Mouse (Mus musculus) megakaryocyte, embryonic 14.5 days (primary cell): Measurements from ENCODE around the gene Zfp580. TPM values are rescaled to one million over a fixed set of nuclear protein-coding genes. Genes with fewer than 3 reads are reported as not detected.
A peak's percentile ranks its signal among the peaks of the same experiment; 100 is the strongest.

Experiments
- H3K27me3 ChIP-seq: replicated peaks from 2 replicates; pipeline ENCODE3; 2012; ENCODE audit warnings: inconsistent platforms
- H3K36me3 ChIP-seq: replicated peaks from 2 replicates; pipeline ENCODE3; 2012; ENCODE audit warnings: low read length, inconsistent platforms, mixed read lengths
- H3K4me1 ChIP-seq: 2 replicates; pipeline ENCODE4 v1.6.1; 2012; ENCODE audit warnings: inconsistent platforms
- H3K4me3 ChIP-seq: replicated peaks from 2 replicates; pipeline ENCODE3; 2012; ENCODE audit warnings: moderate library complexity, mild to moderate bottlenecking, inconsistent platforms
- H3K9me3 ChIP-seq: 2 replicates; pipeline ENCODE4 v1.6.1; 2012; ENCODE audit warnings: inconsistent platforms
- FLI1 ChIP-seq: IDR thresholded peaks from 2 replicates; pipeline ENCODE4 v1.6.1; 2012; ENCODE audit warnings: low read length, inconsistent platforms, mixed read lengths
- GATA1 ChIP-seq: IDR thresholded peaks from 3 replicates; pipeline ENCODE4 v1.6.1; 2012; ENCODE audit warnings: mixed read lengths, low read length, inconsistent platforms, borderline replicate concordance
- polyA plus RNA-seq: library from polyadenylated mRNA; stranded (reverse); fragments of >175 nt; gene quantifications from 2 replicates; pipeline ENCODE4 v1.2.3, GENCODE M21; 2012; ENCODE audit warnings: low replicate concordance; ENCODE audit not compliant: insufficient read depth

Zfp580 gene
- polyA plus RNA-seq, 1 experiment = 58.5 TPM

DNA sequence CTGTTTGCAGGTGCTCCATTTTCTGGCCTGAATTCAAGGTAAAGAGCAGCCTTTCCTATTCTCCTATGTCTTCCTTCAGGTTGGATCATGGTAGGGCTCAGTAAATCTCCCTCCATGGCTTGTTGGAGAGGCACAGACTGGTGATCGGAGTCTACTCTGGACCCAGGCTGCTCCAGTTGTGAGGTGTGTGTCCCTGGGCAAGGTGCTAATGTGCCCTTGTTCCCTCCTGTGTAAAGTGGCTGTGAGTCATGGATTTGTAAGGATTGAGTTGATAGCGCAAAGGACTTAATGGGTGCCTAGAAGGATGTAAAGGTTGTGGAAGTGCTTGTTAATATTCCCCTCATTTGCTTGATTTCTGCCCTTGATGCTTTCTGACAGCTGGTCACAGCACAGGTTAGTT is 30.6 kb downstream of the Zfp580 start:
- peaks cover 71% of the 10 kb centered on the region for H3K36me3 ChIP-seq

DNA sequence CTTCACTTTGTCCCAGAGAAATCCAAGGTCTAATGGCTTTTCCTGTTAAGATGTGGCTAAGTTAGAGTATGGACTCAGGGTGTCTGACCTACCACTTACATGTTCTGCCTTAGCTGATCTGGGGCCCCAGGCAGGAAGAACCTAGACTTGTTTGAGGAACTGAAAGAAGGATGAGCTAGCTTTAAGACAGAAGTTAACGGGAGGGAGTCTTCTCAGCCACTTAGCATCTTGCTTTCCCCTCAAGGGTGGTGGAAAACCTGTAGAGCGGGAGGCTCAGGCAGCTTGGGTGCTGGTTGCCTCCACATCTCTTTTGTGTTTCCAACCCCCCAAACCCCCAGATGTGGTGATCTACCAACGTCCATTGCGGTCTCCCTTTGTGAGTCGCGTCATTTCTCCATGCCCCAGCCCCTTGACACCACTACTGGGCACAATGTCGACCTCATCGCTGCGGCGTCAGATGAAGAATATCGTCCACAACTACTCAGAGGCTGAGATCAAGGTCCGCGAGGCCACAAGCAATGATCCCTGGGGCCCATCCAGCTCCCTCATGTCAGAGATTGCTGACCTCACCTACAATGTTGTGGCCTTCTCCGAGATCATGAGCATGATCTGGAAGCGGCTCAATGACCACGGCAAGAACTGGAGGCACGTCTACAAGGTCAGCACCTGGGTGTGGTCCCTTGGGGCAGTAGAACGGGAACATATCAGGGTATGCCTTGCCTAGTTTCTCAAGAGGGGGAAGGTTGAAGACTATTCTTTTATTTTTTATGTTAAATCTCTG is 32.2 kb downstream of the Zfp580 start:
- Histone ChIP-seq H3K9me3 (no peaks in the 10 kb centered on the region), H3K36me3 (peaks cover 71% of the 10 kb centered on the region), H3K27me3 (no peaks in the 10 kb centered on the region), H3K4me1 (peaks cover 69% of the 10 kb centered on the region), H3K4me3 (peak overlapping the region; percentile 73)
- TF ChIP-seq GATA1 (no peak), FLI1 (no peak)

More for the DNA sequence above, 30.6 kb downstream of the Zfp580 start:
- peak overlapping the region; percentile 98 for H3K4me3 ChIP-seq
- no peaks in the 10 kb centered on the region for H3K9me3 ChIP-seq
- no peak for TF ChIP-seq FLI1
- no peak for TF ChIP-seq GATA1
- peaks cover 64% of the 10 kb centered on the region for H3K4me1 ChIP-seq
- H3K27me3 ChIP-seq = no peaks in the 10 kb centered on the region

DNA sequence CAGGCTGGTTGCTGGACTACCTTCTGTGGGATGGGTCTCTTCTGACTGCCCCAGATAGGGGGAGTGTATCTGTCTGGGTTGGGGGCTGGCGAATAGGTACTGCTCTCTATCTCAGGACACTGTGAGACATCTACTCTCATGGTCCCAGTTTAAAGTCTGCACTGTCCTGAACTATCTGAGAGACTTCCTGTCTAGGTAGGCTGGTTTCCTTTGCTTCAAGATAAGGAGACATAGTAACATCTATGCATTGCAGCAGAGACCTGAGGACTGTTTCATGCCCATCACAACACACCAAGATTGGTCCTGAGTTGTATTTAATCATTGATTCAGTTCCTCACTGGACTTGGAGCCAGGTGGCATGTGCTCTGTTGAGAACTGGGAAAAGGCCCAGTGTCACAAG is 34.2 kb downstream of the Zfp580 start:
- H3K4me1 ChIP-seq = peaks cover 70% of the 10 kb centered on the region
- no peak overlapping the region for H3K4me3 ChIP-seq
- peaks cover 83% of the 10 kb centered on the region for H3K36me3 ChIP-seq
- no peak for TF ChIP-seq FLI1
- TF ChIP-seq GATA1 = no peak
- no peaks in the 10 kb centered on the region for H3K27me3 ChIP-seq
- no peaks in the 10 kb centered on the region for H3K9me3 ChIP-seq

DNA sequence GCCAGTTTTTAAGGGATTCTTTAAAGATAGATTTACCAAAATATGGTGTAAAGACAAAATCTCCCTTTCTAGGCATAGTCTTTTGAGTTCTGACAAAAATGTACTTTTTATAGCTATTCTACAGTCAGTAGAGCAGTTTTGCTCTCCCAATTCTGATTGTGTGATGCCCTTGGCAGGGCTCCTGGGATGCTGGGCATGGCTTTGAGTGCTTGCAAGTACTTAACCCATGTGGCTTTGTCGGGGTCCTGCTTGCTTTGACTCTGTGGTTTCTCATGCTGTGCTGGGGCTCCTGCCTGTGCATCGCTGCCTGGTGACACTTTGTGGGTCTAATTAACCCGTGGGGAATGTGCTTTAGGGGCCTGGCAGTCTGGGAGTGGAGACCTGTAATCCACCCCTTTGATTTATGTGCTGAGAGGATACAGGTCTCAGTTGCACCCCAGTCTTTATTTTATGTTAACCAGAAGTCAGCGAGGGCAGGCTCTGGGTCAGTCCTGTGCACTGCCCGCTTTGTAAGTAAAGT is 35.6 kb downstream of the Zfp580 start:
- TF ChIP-seq GATA1 = no peak
- TF ChIP-seq FLI1 = no peak
- H3K4me3 ChIP-seq = no peak overlapping the region
- H3K27me3 ChIP-seq = no peaks in the 10 kb centered on the region
- H3K4me1 ChIP-seq = peaks cover 74% of the 10 kb centered on the region
- peaks cover 95% of the 10 kb centered on the region for H3K36me3 ChIP-seq
- no peaks in the 10 kb centered on the region for H3K9me3 ChIP-seq

DNA sequence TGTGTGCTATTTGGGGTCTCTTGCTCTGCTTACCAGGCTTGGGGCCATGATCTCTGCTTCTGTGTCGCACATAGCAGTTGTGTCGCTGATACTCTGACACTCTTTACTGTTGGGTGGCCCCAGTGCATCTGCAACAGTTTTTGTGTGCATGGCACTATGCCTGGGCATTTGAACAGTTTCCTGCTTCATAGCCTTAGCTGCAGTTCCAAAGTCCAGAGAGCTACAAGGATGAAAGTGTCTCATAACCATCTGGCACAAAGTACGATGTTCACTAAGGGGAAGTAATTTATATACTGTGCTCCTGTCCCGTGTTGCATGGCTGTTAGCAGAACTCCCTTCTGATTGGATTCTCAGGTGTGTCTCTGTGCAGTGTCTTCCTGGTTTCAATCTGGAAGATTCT is 36.5 kb downstream of the Zfp580 start:
- H3K4me1 ChIP-seq = peaks cover 74% of the 10 kb centered on the region
- peaks cover 97% of the 10 kb centered on the region for H3K36me3 ChIP-seq
- TF ChIP-seq GATA1 (no peak), FLI1 (no peak)
- H3K4me3 ChIP-seq = no peak overlapping the region
- no peaks in the 10 kb centered on the region for H3K27me3 ChIP-seq
- H3K9me3 ChIP-seq = no peaks in the 10 kb centered on the region

DNA sequence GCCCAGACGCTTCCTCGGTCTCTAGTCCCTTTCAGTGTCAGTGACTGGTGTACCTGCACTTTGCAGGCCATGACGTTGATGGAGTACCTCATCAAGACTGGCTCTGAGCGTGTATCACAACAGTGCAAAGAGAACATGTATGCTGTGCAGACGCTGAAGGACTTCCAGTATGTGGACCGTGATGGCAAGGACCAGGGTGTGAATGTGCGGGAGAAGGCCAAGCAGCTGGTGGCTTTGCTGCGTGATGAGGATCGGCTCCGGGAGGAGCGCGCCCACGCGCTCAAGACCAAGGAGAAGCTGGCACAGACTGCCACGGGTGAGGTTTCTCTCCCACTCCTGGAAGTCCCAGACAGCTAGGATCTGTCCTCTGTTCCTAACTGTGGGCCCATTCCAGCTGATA is 38.5 kb downstream of the Zfp580 start:
- Histone ChIP-seq H3K4me1 (peaks cover 56% of the 10 kb centered on the region), H3K4me3 (no peak overlapping the region), H3K36me3 (peaks cover 99% of the 10 kb centered on the region), H3K9me3 (no peaks in the 10 kb centered on the region), H3K27me3 (no peaks in the 10 kb centered on the region)
- TF ChIP-seq FLI1 (no peak), GATA1 (no peak)

DNA sequence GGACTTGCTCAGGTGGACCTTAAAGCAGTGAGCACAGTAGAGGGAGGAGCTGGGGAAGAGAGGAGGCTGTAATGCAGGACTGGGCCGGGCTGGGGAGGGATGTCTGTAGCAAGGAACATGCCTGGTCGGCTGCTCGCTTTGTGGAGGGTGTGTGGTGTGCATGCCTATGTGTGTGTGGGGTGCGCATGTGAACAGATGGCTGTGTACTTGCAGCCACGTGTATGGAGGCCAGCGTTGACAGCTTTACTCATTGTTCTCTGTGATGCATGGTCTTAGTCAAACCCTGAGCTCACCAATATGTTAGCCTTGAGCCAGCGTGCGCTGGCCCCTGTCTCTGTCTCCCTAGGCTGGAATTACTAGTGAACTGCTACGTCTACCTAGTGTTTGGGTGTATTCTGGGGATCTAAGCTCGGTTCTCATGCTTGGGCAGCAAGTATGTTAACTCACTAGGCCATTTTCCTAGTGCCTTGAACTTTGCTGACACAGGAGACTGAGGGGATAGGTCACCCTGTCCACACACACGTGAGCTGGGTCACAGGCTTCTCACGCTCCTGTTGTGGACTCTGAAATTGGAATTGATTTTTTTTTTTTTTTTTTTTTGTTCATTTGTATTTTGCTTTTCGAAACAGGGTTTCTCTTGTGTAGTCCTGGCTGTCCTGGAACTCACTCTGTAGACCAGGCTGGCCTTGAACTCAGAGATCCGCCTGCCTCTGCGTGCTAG is 39.8 kb downstream of the Zfp580 start:
- no peak for TF ChIP-seq FLI1
- TF ChIP-seq GATA1 = no peak
- H3K27me3 ChIP-seq = no peaks in the 10 kb centered on the region
- peaks cover 43% of the 10 kb centered on the region for H3K4me1 ChIP-seq
- no peaks in the 10 kb centered on the region for H3K9me3 ChIP-seq
- peak overlapping the region; percentile 21 for H3K4me3 ChIP-seq
- H3K36me3 ChIP-seq = peaks cover 100% of the 10 kb centered on the region

DNA sequence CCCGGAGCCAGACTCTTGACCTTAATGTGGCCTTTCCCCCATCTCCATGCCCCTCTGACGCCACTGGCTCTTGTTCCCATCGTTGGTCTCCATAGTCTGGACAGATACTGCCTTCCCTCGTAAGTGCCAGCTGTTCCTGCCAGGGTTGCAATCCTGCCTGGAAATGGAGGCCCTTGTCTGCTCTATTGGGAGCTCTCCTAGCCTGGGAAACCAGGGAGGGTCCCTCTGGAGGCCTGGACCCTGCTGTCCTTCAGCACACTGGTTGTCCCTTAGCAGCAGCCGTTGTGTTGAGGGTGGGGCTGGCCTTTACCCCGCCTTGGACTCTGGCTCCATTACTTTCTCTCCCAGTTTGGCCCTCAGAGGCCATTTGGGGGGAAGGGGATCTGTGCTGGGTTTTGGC is 41.0 kb downstream of the Zfp580 start:
- peaks cover 100% of the 10 kb centered on the region for H3K36me3 ChIP-seq
- TF ChIP-seq FLI1 (no peak), GATA1 (no peak)
- peaks cover 36% of the 10 kb centered on the region for H3K4me1 ChIP-seq
- H3K9me3 ChIP-seq = no peaks in the 10 kb centered on the region
- no peaks in the 10 kb centered on the region for H3K27me3 ChIP-seq
- no peak overlapping the region for H3K4me3 ChIP-seq

DNA sequence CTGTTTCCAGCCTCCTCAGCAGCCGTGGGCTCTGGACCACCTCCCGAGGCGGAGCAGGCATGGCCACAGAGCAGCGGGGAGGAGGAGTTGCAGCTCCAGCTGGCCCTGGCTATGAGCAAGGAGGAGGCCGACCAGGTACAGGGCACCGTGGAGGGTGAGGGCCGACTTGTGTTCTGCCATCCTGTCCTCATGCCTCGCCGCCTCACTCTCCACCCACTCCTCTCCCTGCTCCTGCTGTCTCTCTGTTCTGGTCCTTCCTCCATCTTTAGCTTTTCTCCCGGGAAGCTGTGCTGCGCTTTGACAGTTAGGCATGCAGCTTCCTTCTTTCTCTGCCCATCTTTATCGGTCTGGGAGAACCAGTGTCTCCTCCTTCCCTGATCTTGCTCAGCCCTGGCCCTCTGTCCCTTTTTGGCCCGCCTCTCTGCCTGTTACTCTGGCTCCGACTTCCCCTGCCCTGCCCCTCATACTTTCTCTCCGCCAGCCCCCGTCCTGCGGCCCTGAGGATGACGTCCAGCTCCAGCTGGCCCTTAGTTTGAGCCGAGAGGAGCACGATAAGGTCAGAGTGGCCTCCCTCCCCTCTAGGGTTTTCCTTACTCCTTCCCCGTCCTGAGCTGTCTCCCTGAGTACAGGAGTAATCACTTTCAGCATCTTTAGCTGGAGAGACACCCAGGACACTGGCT is 41.6 kb downstream of the Zfp580 start:
- no peak for TF ChIP-seq GATA1
- TF ChIP-seq FLI1 = no peak
- peaks cover 100% of the 10 kb centered on the region for H3K36me3 ChIP-seq
- H3K4me3 ChIP-seq = peak overlapping the region; percentile 56
- no peaks in the 10 kb centered on the region for H3K27me3 ChIP-seq
- no peaks in the 10 kb centered on the region for H3K9me3 ChIP-seq
- peaks cover 31% of the 10 kb centered on the region for H3K4me1 ChIP-seq
